Mouse (Mus musculus) bone marrow macrophage, adult 2 months (primary cell): ENCODE results near the gene Robo4. TPM values are rescaled to one million over a fixed set of nuclear protein-coding genes. Genes with fewer than 3 reads are reported as not detected.

ENCODE experiments used
- H3K27ac ChIP-seq: 2 replicates; pipeline ENCODE4 v1.5.1; 2012; ENCODE audit warnings: low read depth, low read length; ENCODE audit not compliant: insufficient read depth
- H3K4me1 ChIP-seq: 2 replicates; pipeline ENCODE4 v1.6.1; 2012; ENCODE audit warnings: low read length; ENCODE audit not compliant: control insufficient read depth, insufficient read depth
- H3K4me3 ChIP-seq: 2 replicates; pipeline ENCODE4 v1.5.1; 2012; ENCODE audit warnings: mild to moderate bottlenecking, low read length, moderate library complexity; ENCODE audit not compliant: insufficient read depth
- CTCF ChIP-seq: IDR thresholded peaks from 2 replicates; pipeline ENCODE4 v1.5.1; 2012; ENCODE audit warnings: low read depth, mild to moderate bottlenecking, low read length, moderate library complexity
- POLR2A ChIP-seq: IDR thresholded peaks from 2 replicates; pipeline ENCODE4 v1.6.1; 2012; ENCODE audit warnings: mild to moderate bottlenecking, low read depth, low read length, borderline replicate concordance
- polyA plus RNA-seq: library from polyadenylated mRNA; stranded (reverse); fragments of >200 nt; gene quantifications from 2 replicates; pipeline ENCODE4 v1.2.4, GENCODE M21; 2012; ENCODE audit not compliant: missing spikeins, insufficient read depth, insufficient read length

Robo4 gene
- polyA plus RNA-seq, 1 experiment, result 0.12 TPM

- Histone ChIP-seq H3K4me1 (no peaks in the 10 kb centered on the region), H3K27ac (no peak overlapping the region), H3K4me3 (no peak overlapping the region)
- TF ChIP-seq POLR2A (no peak), CTCF (no peak)
These were observed 33.4 kb upstream of the Robo4 start for GRCm38 (mm10) chr9:37368081-37368830.

- Histone ChIP-seq H3K27ac (no peak overlapping the region), H3K4me3 (no peak overlapping the region), H3K4me1 (no peaks in the 10 kb centered on the region)
- TF ChIP-seq CTCF, result no peak
- no peak for TF ChIP-seq POLR2A
These were observed 32.8 kb upstream of the Robo4 start for GRCm38 (mm10) chr9:37368860-37369259.

GRCm38 (mm10) chr9:37371232-37371801 is 30.4 kb upstream of the Robo4 start:
- TF ChIP-seq POLR2A (no peak), CTCF (no peak)
- Histone ChIP-seq H3K4me3 (no peak overlapping the region), H3K27ac (no peak overlapping the region), H3K4me1 (no peaks in the 10 kb centered on the region)

- Histone ChIP-seq H3K4me3 (no peak overlapping the region), H3K4me1 (no peaks in the 10 kb centered on the region), H3K27ac (no peak overlapping the region)
- TF ChIP-seq CTCF, result no peak
- no peak for TF ChIP-seq POLR2A
These were observed 26.0 kb upstream of the Robo4 start for GRCm38 (mm10) chr9:37375718-37376117.

- no peak overlapping the region for H3K4me3 ChIP-seq
- no peak for TF ChIP-seq POLR2A
- TF ChIP-seq CTCF, result no peak
- H3K4me1 ChIP-seq, result no peaks in the 10 kb centered on the region
- H3K27ac ChIP-seq, result no peak overlapping the region
These were observed 18.5 kb upstream of the Robo4 start for GRCm38 (mm10) chr9:37383161-37383560.

GRCm38 (mm10) chr9:37384284-37385182 is 17.2 kb upstream of the Robo4 start:
- Histone ChIP-seq H3K27ac (no peak overlapping the region), H3K4me1 (no peaks in the 10 kb centered on the region), H3K4me3 (peak overlapping the region; percentile 52)
- TF ChIP-seq CTCF (no peak), POLR2A (no peak)

GRCm38 (mm10) chr9:37390891-37391290 is 10.8 kb upstream of the Robo4 start:
- TF ChIP-seq POLR2A (no peak), CTCF (no peak)
- H3K27ac ChIP-seq, result no peak overlapping the region
- no peaks in the 10 kb centered on the region for H3K4me1 ChIP-seq
- H3K4me3 ChIP-seq, result no peak overlapping the region

- Histone ChIP-seq H3K4me1 (no peaks in the 10 kb centered on the region), H3K4me3 (no peak overlapping the region), H3K27ac (no peak overlapping the region)
- TF ChIP-seq CTCF, result no peak
- TF ChIP-seq POLR2A, result no peak
These were observed 9.6 kb upstream of the Robo4 start for GRCm38 (mm10) chr9:37392071-37392470.

GRCm38 (mm10) chr9:37393482-37394131 is 8.1 kb upstream of the Robo4 start:
- Histone ChIP-seq H3K27ac (no peak overlapping the region), H3K4me3 (no peak overlapping the region), H3K4me1 (no peaks in the 10 kb centered on the region)
- TF ChIP-seq POLR2A, result no peak
- TF ChIP-seq CTCF, result no peak
